Mouse (Mus musculus): Measurements from ENCODE around the gene Tmem179. TPM values are rescaled to one million over a fixed set of nuclear protein-coding genes. Genes with fewer than 3 reads are reported as not detected.

Tmem179 gene
- polyA plus RNA-seq, 1 experiment from 2014 or later: 23.3 TPM

GRCm38 (mm10) chr12:112518105-112518504 is 1.6 kb upstream of the Tmem179 start:
- WGBS: 43% methylated on average over 4 of the region's 4 CpGs
- H3K4me3 ChIP-seq: no peak overlapping the region
- H3K4me1 ChIP-seq: peaks cover 22% of the 10 kb centered on the region
- peak overlapping the region; percentile 26; the same call in 1 of the 2 replicates for H3K27ac ChIP-seq
- H3K4me2 ChIP-seq: no peak overlapping the region
- H3K9ac ChIP-seq: no peak overlapping the region
- no peaks in the 10 kb centered on the region for H3K9me3 ChIP-seq (replicated peaks)
- no peaks in the 10 kb centered on the region for H3K36me3 ChIP-seq (ENCODE audit: poor library complexity, severe bottlenecking)
- ATAC-seq: no peak
- no peaks in the 10 kb centered on the region for H3K27me3 ChIP-seq

GRCm38 (mm10) chr12:112514897-112515296 is 1.6 kb downstream of the Tmem179 start:
- Histone ChIP-seq H3K27me3 (peaks cover 23% of the 10 kb centered on the region), H3K27ac (no peak overlapping the region), H3K4me1 (peaks cover 33% of the 10 kb centered on the region), H3K9me3 (replicated peaks) (no peaks in the 10 kb centered on the region), H3K9ac (no peak overlapping the region), H3K4me3 (no peak overlapping the region), H3K36me3 (ENCODE audit: poor library complexity, severe bottlenecking) (no peaks in the 10 kb centered on the region), H3K4me2 (no peak overlapping the region)
- ATAC-seq: no peak
- WGBS: 57% methylated on average over 3 of the region's 3 CpGs

- H3K4me2 ChIP-seq: peak overlapping the region; percentile 79
- peak; percentile 69 for ATAC-seq
- 1% methylated on average over 62 of the region's 62 CpGs for WGBS
- peak overlapping the region; percentile 44 for H3K4me3 ChIP-seq
- no peaks in the 10 kb centered on the region for H3K9me3 ChIP-seq (replicated peaks)
- H3K27ac ChIP-seq: peak overlapping the region; percentile 59
- peaks cover 53% of the 10 kb centered on the region for H3K4me1 ChIP-seq
- H3K27me3 ChIP-seq: peaks cover 30% of the 10 kb centered on the region
- H3K9ac ChIP-seq: peak overlapping the region; percentile 68
- H3K36me3 ChIP-seq (ENCODE audit: poor library complexity, severe bottlenecking): no peaks in the 10 kb centered on the region
Observed at GRCm38 (mm10) chr12:112510733-112511372, 5.7 kb downstream of the Tmem179 start.

GRCm38 (mm10) chr12:112510365-112510732 is 6.2 kb downstream of the Tmem179 start:
- H3K9me3 ChIP-seq (replicated peaks): no peaks in the 10 kb centered on the region
- H3K27me3 ChIP-seq: peaks cover 30% of the 10 kb centered on the region
- H3K4me1 ChIP-seq: peaks cover 58% of the 10 kb centered on the region
- H3K36me3 ChIP-seq (ENCODE audit: poor library complexity, severe bottlenecking): no peaks in the 10 kb centered on the region
- H3K4me3 ChIP-seq: peak overlapping the region; percentile 44
- H3K9ac ChIP-seq: peak overlapping the region; percentile 68
- H3K4me2 ChIP-seq: peak overlapping the region; percentile 79
- no peak for ATAC-seq
- WGBS: 29% methylated on average over 7 of the region's 7 CpGs
- H3K27ac ChIP-seq: peak overlapping the region; percentile 59

- Histone ChIP-seq H3K9me3 (replicated peaks) (no peaks in the 10 kb centered on the region), H3K4me1 (peaks cover 59% of the 10 kb centered on the region), H3K27ac (peak overlapping the region; percentile 74), H3K4me3 (no peak overlapping the region), H3K9ac (no peak overlapping the region), H3K4me2 (peak overlapping the region; percentile 27), H3K36me3 (ENCODE audit: poor library complexity, severe bottlenecking) (no peaks in the 10 kb centered on the region), H3K27me3 (peaks cover 30% of the 10 kb centered on the region)
- 83% methylated on average over 3 of the region's 3 CpGs for WGBS
- no peak for ATAC-seq
Observed at GRCm38 (mm10) chr12:112507984-112508383, 8.6 kb downstream of the Tmem179 start.

- WGBS: 23% methylated on average over 4 of the region's 4 CpGs
- Histone ChIP-seq H3K9me3 (replicated peaks) (no peaks in the 10 kb centered on the region), H3K9ac (no peak overlapping the region), H3K27ac (peak overlapping the region; percentile 74), H3K4me3 (no peak overlapping the region), H3K36me3 (ENCODE audit: poor library complexity, severe bottlenecking) (no peaks in the 10 kb centered on the region), H3K4me2 (peak overlapping the region; percentile 27), H3K27me3 (peaks cover 30% of the 10 kb centered on the region), H3K4me1 (peaks cover 62% of the 10 kb centered on the region)
- ATAC-seq: peak; percentile 68
Observed at GRCm38 (mm10) chr12:112507264-112507663, 9.3 kb downstream of the Tmem179 start.

- H3K9ac ChIP-seq: no peak overlapping the region
- no peak overlapping the region for H3K4me2 ChIP-seq
- H3K9me3 ChIP-seq (replicated peaks): no peaks in the 10 kb centered on the region
- peak overlapping the region; percentile 74 for H3K27ac ChIP-seq
- H3K4me1 ChIP-seq: peaks cover 67% of the 10 kb centered on the region
- H3K36me3 ChIP-seq (ENCODE audit: poor library complexity, severe bottlenecking): no peaks in the 10 kb centered on the region
- H3K27me3 ChIP-seq: peaks cover 21% of the 10 kb centered on the region
- no peak for ATAC-seq
- H3K4me3 ChIP-seq: no peak overlapping the region
- WGBS: 77% methylated on average over 6 of the region's 6 CpGs
Observed at GRCm38 (mm10) chr12:112506267-112506666, 10.3 kb downstream of the Tmem179 start.

GRCm38 (mm10) chr12:112503003-112503771 is 13.4 kb downstream of the Tmem179 start:
- no peaks in the 10 kb centered on the region for H3K36me3 ChIP-seq (ENCODE audit: poor library complexity, severe bottlenecking)
- no peak overlapping the region for H3K4me3 ChIP-seq
- no peak overlapping the region for H3K27ac ChIP-seq
- 48% methylated on average over 19 of the region's 19 CpGs for WGBS
- H3K9ac ChIP-seq: no peak overlapping the region
- no peak for ATAC-seq
- H3K4me1 ChIP-seq: peaks cover 42% of the 10 kb centered on the region
- no peak overlapping the region for H3K4me2 ChIP-seq
- no peaks in the 10 kb centered on the region for H3K27me3 ChIP-seq
- no peaks in the 10 kb centered on the region for H3K9me3 ChIP-seq (replicated peaks)

GRCm38 (mm10) chr12:112498683-112499082 is 17.9 kb downstream of the Tmem179 start:
- Histone ChIP-seq H3K4me2 (no peak overlapping the region), H3K9me3 (replicated peaks) (no peaks in the 10 kb centered on the region), H3K4me1 (peaks cover 13% of the 10 kb centered on the region), H3K36me3 (ENCODE audit: poor library complexity, severe bottlenecking) (no peaks in the 10 kb centered on the region), H3K9ac (no peak overlapping the region), H3K27ac (no peak overlapping the region), H3K4me3 (no peak overlapping the region), H3K27me3 (0 out of 2 replicates have a peak, but pooled peaks cover 4% of the 10 kb centered on the region)
- peak; percentile 33; the same call in 1 of the 2 replicates for ATAC-seq
- WGBS: 37% methylated on average over 11 of the region's 11 CpGs

- H3K9ac ChIP-seq: no peak overlapping the region
- 0 out of 2 replicates have a peak, but pooled peaks cover 4% of the 10 kb centered on the region for H3K27me3 ChIP-seq
- no peak overlapping the region for H3K4me3 ChIP-seq
- H3K36me3 ChIP-seq (ENCODE audit: poor library complexity, severe bottlenecking): no peaks in the 10 kb centered on the region
- no peak overlapping the region for H3K4me2 ChIP-seq
- H3K9me3 ChIP-seq (replicated peaks): no peaks in the 10 kb centered on the region
- 84% methylated on average over 8 of the region's 8 CpGs for WGBS
- ATAC-seq: no peak
- H3K4me1 ChIP-seq: peaks cover 15% of the 10 kb centered on the region
- no peak overlapping the region for H3K27ac ChIP-seq
Observed at GRCm38 (mm10) chr12:112497731-112498130, 18.8 kb downstream of the Tmem179 start.

GRCm38 (mm10) chr12:112496136-112496535 is 20.4 kb downstream of the Tmem179 start:
- Histone ChIP-seq H3K27me3 (0 out of 2 replicates have a peak, but pooled peaks cover 4% of the 10 kb centered on the region), H3K27ac (no peak overlapping the region), H3K4me2 (no peak overlapping the region), H3K36me3 (ENCODE audit: poor library complexity, severe bottlenecking) (no peaks in the 10 kb centered on the region), H3K9ac (no peak overlapping the region), H3K4me3 (no peak overlapping the region), H3K4me1 (peaks cover 7% of the 10 kb centered on the region), H3K9me3 (replicated peaks) (no peaks in the 10 kb centered on the region)
- no peak for ATAC-seq
- 67% methylated on average over 5 of the region's 5 CpGs for WGBS

GRCm38 (mm10) chr12:112490444-112490939 is 26.1 kb downstream of the Tmem179 start:
- Histone ChIP-seq H3K9ac (no peak overlapping the region), H3K27me3 (no peaks in the 10 kb centered on the region), H3K9me3 (replicated peaks) (no peaks in the 10 kb centered on the region), H3K4me2 (no peak overlapping the region), H3K27ac (no peak overlapping the region), H3K4me3 (no peak overlapping the region), H3K36me3 (ENCODE audit: poor library complexity, severe bottlenecking) (no peaks in the 10 kb centered on the region), H3K4me1 (peaks cover 17% of the 10 kb centered on the region)
- 22% methylated on average over 3 of the region's 3 CpGs for WGBS
- no peak for ATAC-seq
